Comparison of ENCODE assay signal across 26 mouse cellular contexts in genomic region chr5:73368845-73369447, GRCm38 (mm10). TPM values are rescaled to one million over a fixed set of nuclear protein-coding genes. Genes with fewer than 3 reads are reported as not detected.
DNase-seq lines count a peak whose midpoint lies in the region; ATAC-seq and TF ChIP-seq lines count a peak whose summit lies in the region.
"Had no signal": no experiment of that assay in that cellular context is flagged by ENCODE, and none has a peak within 500 bp of the region (broad histone marks: within the 10 kb centered on the region; RNA-seq: fewer than 3 reads in every experiment).

No protein-coding gene starts in this region.

- WGBS in stomach, embryonic 16.5 days = 72% methylated on average over 10 of the region's 10 CpGs

- TF ChIP-seq CTCF in gastrocnemius, adult 2 months (IDR thresholded peaks at IDR 0.05) = no peak
- TF ChIP-seq CTCF in left cerebral cortex, adult 2 months (IDR thresholded peaks at IDR 0.05) = no peak

- no peaks in the 10 kb centered on the region for H3K27me3 ChIP-seq in stomach, embryonic 16.5 days (ENCODE audit: control insufficient read depth, insufficient read depth, low read length)
- H3K27me3 ChIP-seq: embryonic facial prominence, embryonic 15.5 days; heart, embryonic 15.5 days; lung, embryonic 15.5 days had no signal

- no peak overlapping the region for H3K4me2 ChIP-seq in stomach, embryonic 16.5 days (ENCODE audit: low read depth, low read length)
- H3K4me2 ChIP-seq: embryonic facial prominence, embryonic 15.5 days; heart, embryonic 15.5 days; lung, embryonic 15.5 days; midbrain, embryonic 11.5 days had no signal

- DNase-seq in gastrocnemius, adult 2 months = peak; percentile 34
- no peak for DNase-seq in gastrocnemius, postnatal 25 days
- no peak for DNase-seq in left cerebral cortex, adult 2 months (ENCODE audit: extremely low spot score in 1 of 2, low spot score in 2 of 2)
- DNase-seq in left cerebral cortex, postnatal 4 days = no peak
- peak; percentile 71 for DNase-seq in R1 (ENCODE audit: low read depth, low spot score)
- no peak for DNase-seq in cerebellum, postnatal 10 days
- DNase-seq: adrenal gland, adult 8-10 months; cerebellum, postnatal 14 days; heart, postnatal 4 days; kidney, adult 2 months; kidney, postnatal 25 days; thymus, adult 2 months had no signal

- H3K9me3 ChIP-seq in stomach, embryonic 16.5 days (replicated peaks; ENCODE audit: control insufficient read depth, low read length) = no peaks in the 10 kb centered on the region
- H3K9me3 ChIP-seq: embryonic facial prominence, embryonic 15.5 days; heart, embryonic 15.5 days; lung, embryonic 15.5 days had no signal

- H3K9ac ChIP-seq in stomach, embryonic 16.5 days (ENCODE audit: low read length) = no peak overlapping the region
- H3K9ac ChIP-seq: embryonic facial prominence, embryonic 15.5 days; heart, embryonic 15.5 days; liver, embryonic 14.5 days; lung, embryonic 15.5 days had no signal

- intact Hi-C loops in gastrocnemius, adult 2 months (cut with DNase I) = loop anchor here (5.0 kb wide), 1 partner anchor 37 kb away; no protein-coding TSS in a partner anchor
- intact Hi-C loops in left cerebral cortex, adult 2 months (cut with DNase I) = no loop called here
- intact Hi-C loops in left cerebral cortex, postnatal 4 days (cut with DNase I) = no loop called here

- H3K4me3 ChIP-seq in gastrocnemius, adult 2 months = no peak overlapping the region
- H3K4me3 ChIP-seq in left cerebral cortex, adult 2 months = no peak overlapping the region
- no peak overlapping the region for H3K4me3 ChIP-seq in stomach, embryonic 16.5 days (replicated peaks; ENCODE audit: low read length)
- H3K4me3 ChIP-seq: embryonic facial prominence, embryonic 15.5 days; heart, embryonic 15.5 days; lung, embryonic 15.5 days had no signal

- 0 out of 2 replicates have a peak, but pooled peaks cover 3% of the 10 kb centered on the region for H3K4me1 ChIP-seq in stomach, embryonic 16.5 days (ENCODE audit: control insufficient read depth, insufficient read depth, low read length)

- no peak for ATAC-seq in stomach, embryonic 16.5 days (ENCODE audit: insufficient read depth, low FRiP score)
- no peak for ATAC-seq in inflammation-experienced regulatory T-cells, adult 6 months
- ATAC-seq: forebrain, embryonic 16.5 days; hindbrain, embryonic 16.5 days had no signal

- peak overlapping the region; percentile 68 for H3K27ac ChIP-seq in gastrocnemius, adult 2 months
- H3K27ac ChIP-seq in left cerebral cortex, adult 2 months = peak overlapping the region; percentile 36
- H3K27ac ChIP-seq in stomach, embryonic 16.5 days (ENCODE audit: low read length) = peak overlapping the region; percentile 72
- H3K27ac ChIP-seq: embryonic facial prominence, embryonic 15.5 days; heart, embryonic 15.5 days; liver, embryonic 14.5 days; lung, embryonic 15.5 days; macrophage had no signal

- H3K36me3 ChIP-seq in stomach, embryonic 16.5 days (ENCODE audit: control insufficient read depth, insufficient read depth, low read length) = no peaks in the 10 kb centered on the region
- H3K36me3 ChIP-seq: embryonic facial prominence, embryonic 15.5 days; heart, embryonic 15.5 days; lung, embryonic 15.5 days had no signal

RNA-seq across cellular contexts. Expression of gene Ociad2, which starts 28.1 kb away (rescaled TPM):
- total RNA-seq in gastrocnemius, adult 2 months (2021) = 10 to 100 TPM; 36.9 to 56.5 TPM
- total RNA-seq in gastrocnemius, postnatal 25 days (2021) = 10 to 100 TPM; 27.1 to 29.5 TPM
- total RNA-seq in left cerebral cortex, adult 2 months (2021) = 100 to 1,000 TPM; 114 to 137 TPM
- total RNA-seq in left cerebral cortex, postnatal 4 days (2021) = 10 to 100 TPM; 26.0 to 30.7 TPM
- polyA plus RNA-seq in stomach, embryonic 16.5 days (2015; fragmentation: Nextera tagmentation; extraction: Ambion mirVana) = 93.9 and 103 TPM in 2 replicates
- 1 to 10 TPM in 2 of 3 experiments, under 1 TPM in 1; 0.32 to 2.7 (median 1.2) TPM for polyA plus RNA-seq in inflammation-experienced regulatory T-cells, adult 6 months (2017; shearing (Covaris generic))
- total RNA-seq: monocyte, adult 5-6 weeks had no signal

RNA-seq across cellular contexts. Expression of gene Cwh43, which starts 36.9 kb away (rescaled TPM):
- total RNA-seq in gastrocnemius, adult 2 months (2021) = not detected
- not detected for total RNA-seq in gastrocnemius, postnatal 25 days (2021)
- total RNA-seq in left cerebral cortex, adult 2 months (2021) = 1 to 10 TPM; 1.6 to 1.9 TPM
- total RNA-seq in left cerebral cortex, postnatal 4 days (2021) = 1 to 10 TPM; 3.5 to 4.2 TPM
- polyA plus RNA-seq in stomach, embryonic 16.5 days (2015; fragmentation: Nextera tagmentation; extraction: Ambion mirVana) = 5.4 and 5.6 TPM in 2 replicates
- polyA plus RNA-seq in inflammation-experienced regulatory T-cells, adult 6 months (2017; shearing (Covaris generic)) = not detected
- total RNA-seq: adrenal gland, adult 8-10 months; gastrocnemius, adult 18-20 months; granulocyte monocyte progenitor cell, adult 5-6 weeks; heart, postnatal 4 days; monocyte, adult 5-6 weeks had no signal
- polyA plus RNA-seq: forebrain, embryonic 16.5 days; heart, embryonic 15.5 days; liver, embryonic 14.5 days; lung, embryonic 15.5 days; macrophage; midbrain, embryonic 11.5 days; neural tube, embryonic 11.5 days had no signal

Comparison
In these comparisons a context has a peak if more than half of its experiments do, and no peak if none do; other contexts are left out.
1. DNase-seq: peak in gastrocnemius, adult 2 months (single experiment) and R1 (single experiment); none in gastrocnemius, postnatal 25 days (single experiment), left cerebral cortex, adult 2 months (0 of 2), left cerebral cortex, postnatal 4 days (single experiment) and cerebellum, postnatal 10 days (0 of 2).
2. Peak in every context shown above with its lines, with median percentiles within 50 percentile points of each other: H3K27ac ChIP-seq.